Mouse (Mus musculus) limb, embryonic 13.5 days (tissue): ENCODE measurements at regions not wholly inside any gene's neighbourhood (a gene's known extent, or its start where the extent isn't known, plus 50 kb on each side); places are given as distances from the start of the nearest gene placed in this dataset. TPM values are rescaled to one million over a fixed set of nuclear protein-coding genes. Genes with fewer than 3 reads are reported as not detected.
A peak's percentile ranks its signal among the peaks of the same experiment; 100 is the strongest.

ENCODE experiments used
- ATAC-seq: fragments of 200-750 bp; cut with Nextera tagmentation; 2 replicates; pipeline ENCODE4 v1.8.0; 2017; ENCODE audit warnings: low read depth, moderate number of reproducible peaks, moderate TSS enrichment; ENCODE audit not compliant: low FRiP score
- H3K27ac ChIP-seq: fragments of 300-500 bp; sonication (generic); 2 replicates; pipeline ENCODE4 v1.5.1; 2015; ENCODE audit warnings: inconsistent platforms, mild to moderate bottlenecking, moderate library complexity
- H3K27me3 ChIP-seq: fragments of 300-500 bp; sonication (generic); 2 replicates; pipeline ENCODE4 v1.6.1; 2015; ENCODE audit warnings: mild to moderate bottlenecking, inconsistent platforms
- H3K36me3 ChIP-seq: fragments of 300-500 bp; sonication (generic); 2 replicates; pipeline ENCODE4 v1.6.1; 2015; ENCODE audit warnings: inconsistent platforms, mild to moderate bottlenecking, moderate library complexity
- H3K4me1 ChIP-seq: fragments of 300-500 bp; sonication (generic); 2 replicates; pipeline ENCODE4 v1.6.1; 2015; ENCODE audit warnings: inconsistent platforms
- H3K4me2 ChIP-seq: fragments of 300-500 bp; sonication (generic); replicated peaks from 2 replicates; pipeline ENCODE4 v1.6.1; 2015; ENCODE audit warnings: inconsistent platforms, mild to moderate bottlenecking, moderate library complexity
- H3K4me3 ChIP-seq: fragments of 300-500 bp; sonication (generic); 2 replicates; pipeline ENCODE4 v1.5.1; 2015; ENCODE audit warnings: moderate library complexity, mild to moderate bottlenecking, inconsistent platforms
- H3K9ac ChIP-seq: fragments of 300-500 bp; sonication (generic); 2 replicates; pipeline ENCODE4 v1.6.1; 2015; ENCODE audit warnings: mild to moderate bottlenecking, inconsistent platforms
- H3K9me3 ChIP-seq: fragments of 300-500 bp; sonication (generic); 2 replicates; pipeline ENCODE4 v1.6.1; 2016; ENCODE audit warnings: inconsistent platforms
- WGBS: fragments of 180-500 bp; shearing (Covaris S2); methylation state at CpG from one replicate; pipeline ENCODE4 v1.1.7; 2015; 5-methylcytosine and 5-hydroxymethylcytosine counted together
- microRNA-seq: library from miRNA; unstranded; fragments of <30 nt; microRNA quantifications from one replicate; pipeline ENCODE4, GENCODE M21; 2016

DNA sequence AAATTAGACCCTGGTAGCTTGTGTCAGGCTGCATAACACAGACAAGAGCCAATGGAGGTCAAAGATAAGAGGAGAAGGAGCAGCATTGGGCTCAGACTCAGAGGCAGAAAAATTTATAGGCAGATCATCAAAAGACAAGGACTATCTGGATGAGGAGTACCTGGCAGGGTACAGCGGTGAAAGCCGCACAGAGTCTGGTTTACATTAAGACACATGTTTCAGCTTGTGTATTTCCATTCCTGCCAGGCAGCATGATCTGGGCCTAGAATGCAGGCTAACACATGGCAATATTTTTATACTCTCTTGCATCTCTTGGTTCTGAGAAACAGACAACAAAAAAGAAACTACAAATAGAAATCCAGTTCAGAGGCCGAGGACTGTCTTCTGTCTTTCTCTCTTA, 91.9 kb upstream of the Sema3a start:
- Histone ChIP-seq H3K27ac (no peak overlapping the region), H3K4me2 (no peak overlapping the region), H3K36me3 (no peaks in the 10 kb centered on the region), H3K9ac (no peak overlapping the region), H3K9me3 (no peaks in the 10 kb centered on the region), H3K27me3 (no peaks in the 10 kb centered on the region), H3K4me3 (no peak overlapping the region), H3K4me1 (0 out of 2 replicates have a peak, but pooled peaks cover 7% of the 10 kb centered on the region)
- WGBS = 40% methylated on average over 3 of the region's 3 CpGs
- peak; percentile 64 for ATAC-seq

DNA sequence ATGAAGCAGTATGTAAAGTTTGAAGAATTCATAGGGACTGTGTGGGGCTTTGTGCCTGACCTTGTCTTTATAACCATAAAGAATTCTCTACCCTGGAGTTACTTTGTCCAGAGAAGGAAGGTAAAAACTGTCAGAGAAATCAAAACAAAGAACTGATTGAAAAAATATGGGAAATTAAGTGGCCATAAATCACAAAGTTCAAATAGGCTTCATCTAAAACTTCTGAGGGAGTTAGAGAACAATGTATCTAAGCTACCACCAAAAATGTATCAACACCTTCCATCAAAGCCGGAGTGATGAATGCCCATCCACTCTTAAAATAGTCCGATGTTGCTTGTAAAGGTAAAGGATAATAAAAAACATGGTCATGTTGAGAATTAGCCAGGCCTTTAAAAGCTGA, 89.1 kb upstream of the Sema3a start:
- ATAC-seq = no peak
- Histone ChIP-seq H3K4me2 (no peak overlapping the region), H3K27ac (no peak overlapping the region), H3K9ac (no peak overlapping the region), H3K4me1 (0 out of 2 replicates have a peak, but pooled peaks cover 7% of the 10 kb centered on the region), H3K36me3 (no peaks in the 10 kb centered on the region), H3K27me3 (no peaks in the 10 kb centered on the region), H3K4me3 (no peak overlapping the region), H3K9me3 (no peaks in the 10 kb centered on the region)
- WGBS = 14% methylated on average over 2 of the region's 2 CpGs

DNA sequence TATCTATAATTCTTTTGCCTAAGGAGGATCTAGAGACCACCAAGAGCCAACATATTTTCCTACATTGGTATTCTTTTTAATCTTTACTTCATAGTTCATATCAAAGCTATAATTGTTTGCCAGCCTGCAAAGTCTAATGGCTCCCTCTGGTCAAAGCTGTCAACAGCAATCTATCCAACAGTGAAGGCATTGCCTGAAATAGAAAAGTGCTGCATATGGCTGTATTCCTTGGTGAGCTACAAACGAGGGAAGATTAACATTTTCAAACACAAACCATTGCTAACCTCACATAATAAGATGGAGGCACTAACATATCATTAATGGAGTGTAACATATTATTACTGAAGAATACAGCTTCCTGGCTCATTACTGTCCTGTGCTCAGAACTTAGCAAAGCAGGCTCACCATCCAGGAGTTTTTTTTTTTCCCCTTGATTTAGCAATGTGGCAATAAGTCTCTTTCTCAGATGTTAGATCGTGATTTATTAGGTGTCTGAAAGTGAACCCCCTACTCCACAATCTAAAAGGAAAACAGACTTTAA, 66.3 kb upstream of the Sema3a start:
- no peak overlapping the region for H3K4me3 ChIP-seq
- H3K4me1 ChIP-seq = no peaks in the 10 kb centered on the region
- no peak overlapping the region for H3K27ac ChIP-seq
- no peak overlapping the region for H3K4me2 ChIP-seq
- H3K27me3 ChIP-seq = no peaks in the 10 kb centered on the region
- H3K36me3 ChIP-seq = no peaks in the 10 kb centered on the region
- 12% methylated on average over 2 of the region's 2 CpGs for WGBS
- ATAC-seq = no peak
- H3K9me3 ChIP-seq = no peaks in the 10 kb centered on the region
- H3K9ac ChIP-seq = no peak overlapping the region

DNA sequence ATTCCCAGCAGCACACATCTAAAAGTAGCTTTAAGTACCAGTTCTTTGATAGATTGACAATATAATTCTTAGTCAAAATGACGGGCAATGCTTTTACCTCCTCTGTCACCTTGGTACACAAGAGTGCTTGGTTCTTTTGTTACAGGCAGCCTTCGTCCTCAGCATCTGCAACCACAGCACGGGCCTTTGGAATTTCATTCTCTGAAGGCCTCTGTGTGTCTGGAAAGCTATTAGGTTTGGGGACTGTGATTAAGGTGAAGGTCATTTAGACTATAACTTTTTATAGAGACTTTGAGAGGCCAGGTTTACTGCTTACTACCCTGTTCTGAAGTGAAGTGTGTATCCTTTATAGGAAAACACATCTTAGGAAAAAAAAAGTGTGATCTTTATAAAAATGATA, 58.3 kb upstream of the Sema3a start:
- H3K4me2 ChIP-seq = no peak overlapping the region
- 13% methylated on average over 3 of the region's 3 CpGs for WGBS
- H3K4me3 ChIP-seq = no peak overlapping the region
- H3K9me3 ChIP-seq = no peaks in the 10 kb centered on the region
- H3K9ac ChIP-seq = no peak overlapping the region
- ATAC-seq = no peak
- H3K27ac ChIP-seq = no peak overlapping the region
- no peaks in the 10 kb centered on the region for H3K27me3 ChIP-seq
- H3K4me1 ChIP-seq = peaks cover 9% of the 10 kb centered on the region; the same call in 1 of the 2 replicates
- H3K36me3 ChIP-seq = no peaks in the 10 kb centered on the region

Small RNA genes lying in the stretch of these regions (microRNA-seq; reads per million reads assigned to microRNA genes)
- gene Gm23243 = not detected
